Mouse (Mus musculus) adrenal gland, adult (tissue): Measurements from ENCODE around the gene Foxr1.
A peak's percentile ranks its signal among the peaks of the same experiment; 100 is the strongest.

ENCODE experiments used
- DNase-seq, 2 experiments: peaks; one replicate each; pipeline ENCODE4 v3.0.0; 2022 to 2023; ENCODE audit warnings: low spot score in 1 of 2; ENCODE audit not compliant: inconsistent age in 2 of 2

Foxr1 gene

DNA sequence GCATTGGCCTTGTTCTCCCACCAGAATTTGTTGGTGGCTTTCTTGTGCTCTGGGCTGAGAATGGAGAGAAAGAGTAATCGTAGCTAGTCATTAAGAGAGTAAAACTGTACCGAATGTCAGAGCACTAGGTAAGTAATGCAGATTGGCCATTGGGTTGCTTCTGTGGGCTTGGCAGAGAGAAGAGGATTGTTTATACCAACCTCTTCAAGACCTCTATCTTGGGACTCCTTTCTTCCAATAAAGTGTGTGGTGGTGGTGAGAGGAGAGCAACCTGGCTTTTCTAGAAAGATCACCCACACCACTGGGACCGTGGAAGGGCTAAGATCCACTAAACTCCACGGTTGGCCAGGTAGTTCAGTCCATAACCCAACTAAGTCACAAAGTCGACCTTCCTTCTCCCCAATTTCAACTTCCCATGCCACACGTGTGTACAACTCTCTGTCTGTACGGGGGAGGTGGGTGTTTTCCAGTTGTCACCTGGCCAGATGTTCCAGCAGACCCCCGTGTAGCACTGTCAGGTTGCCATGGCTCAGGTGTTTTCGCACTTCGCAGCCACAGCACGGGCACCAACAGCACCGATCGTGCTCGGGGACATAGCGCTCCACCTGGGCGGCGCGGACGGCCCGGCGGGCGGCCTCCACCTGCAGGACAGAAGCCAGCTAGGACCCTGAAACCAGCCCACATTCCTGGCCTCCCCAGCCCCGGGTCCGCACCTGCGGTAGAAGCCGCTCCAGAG is 23.6 kb downstream of the Foxr1 start:
- no peak for DNase-seq

GRCm38 (mm10) chr9:44412781-44413180 is 28.2 kb downstream of the Foxr1 start:
- no peak for DNase-seq

GRCm38 (mm10) chr9:44412306-44412705 is 28.6 kb downstream of the Foxr1 start:
- peak in 1 of 2 experiments; percentile 34 for DNase-seq

GRCm38 (mm10) chr9:44411601-44412130 is 29.3 kb downstream of the Foxr1 start:
- no peak for DNase-seq

DNA sequence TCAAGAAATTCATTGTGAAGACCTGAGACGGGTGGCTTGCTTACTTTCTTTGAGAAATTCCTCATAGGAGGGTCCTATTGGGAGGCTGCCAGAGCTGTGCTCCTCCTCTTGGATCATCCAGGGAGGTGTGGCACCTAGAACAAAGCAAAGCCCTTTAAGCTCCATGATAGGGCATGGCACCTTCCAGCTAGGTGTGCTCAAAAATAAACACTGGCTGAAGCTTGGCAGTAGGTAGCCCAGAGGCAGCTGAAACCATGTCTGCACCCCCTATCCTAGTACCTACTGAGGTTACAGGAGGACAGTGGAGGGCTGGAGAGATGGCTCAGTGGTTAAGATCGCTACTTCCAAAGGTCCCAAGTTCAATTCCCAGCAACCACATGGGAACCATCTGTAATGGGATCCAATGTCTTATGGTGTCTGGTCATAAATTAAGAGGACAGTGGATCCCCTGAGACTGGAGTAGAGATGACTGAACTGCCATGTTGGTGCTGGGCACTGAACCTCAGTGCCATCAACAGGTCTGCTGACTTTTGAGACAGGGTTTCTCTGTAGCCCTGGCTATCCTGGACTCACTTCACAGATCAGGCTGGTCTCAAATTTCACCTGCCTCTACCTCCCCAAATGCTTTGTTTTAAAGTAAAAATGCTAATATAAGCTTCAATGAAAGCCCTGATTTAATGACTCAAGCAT is 30.1 kb downstream of the Foxr1 start:
- peak in 1 of 2 experiments; percentile 32 for DNase-seq

GRCm38 (mm10) chr9:44408693-44409092 is 32.2 kb downstream of the Foxr1 start:
- DNase-seq, result peak in 1 of 2 experiments; percentile 35

- no peak for DNase-seq
Observed at GRCm38 (mm10) chr9:44407752-44408097, 33.2 kb downstream of the Foxr1 start.

DNA sequence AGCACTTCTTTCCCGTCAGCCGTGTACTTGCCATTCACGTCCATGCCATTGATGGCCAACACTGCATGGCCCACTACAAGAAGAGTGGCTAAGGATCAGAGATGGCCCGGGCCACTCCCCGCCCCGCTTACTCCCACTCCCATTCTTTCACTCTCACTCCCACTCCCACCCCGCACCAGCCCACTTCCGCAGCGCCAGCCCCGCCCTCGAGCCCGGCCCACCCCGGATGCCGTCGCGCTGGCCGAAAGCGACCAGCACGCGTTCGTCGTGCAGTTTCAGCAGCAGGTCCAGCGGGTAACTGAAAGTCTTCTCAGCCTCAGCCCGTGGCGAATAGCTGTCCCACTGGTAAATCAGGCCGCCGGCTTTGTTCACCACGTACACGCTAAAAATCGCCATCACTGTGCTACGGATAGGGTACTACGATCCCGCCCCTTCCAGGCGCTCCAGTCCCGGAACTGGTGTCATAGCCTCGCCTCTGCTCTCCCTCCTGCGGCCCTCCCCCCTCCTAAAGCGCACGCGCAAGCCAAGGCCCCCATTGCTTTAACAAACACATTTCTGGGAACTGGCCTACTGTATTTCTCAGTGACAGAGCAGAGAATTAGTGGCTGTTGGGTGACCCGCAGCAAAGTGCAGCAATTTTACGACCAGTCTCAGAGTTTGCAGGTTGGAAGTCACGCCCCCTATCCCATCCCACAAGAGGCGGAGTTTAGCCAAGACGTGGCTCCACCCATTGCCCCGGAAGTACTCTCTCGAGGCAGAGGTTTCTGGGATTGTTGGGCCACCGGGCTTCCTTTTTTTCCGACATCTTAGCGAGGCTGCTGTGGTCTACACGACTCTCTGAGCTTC is 33.8 kb downstream of the Foxr1 start, which contains the start of the genes Rps25 and Trappc4:
Gene Rps25, plus strand, starts transcription at position 234 of the 846 bp plus-strand sequence.
Gene Trappc4, minus strand, starts transcription at position 695 of the 846 bp plus-strand sequence.
- DNase-seq, result peak; percentile 93 to 98

DNA sequence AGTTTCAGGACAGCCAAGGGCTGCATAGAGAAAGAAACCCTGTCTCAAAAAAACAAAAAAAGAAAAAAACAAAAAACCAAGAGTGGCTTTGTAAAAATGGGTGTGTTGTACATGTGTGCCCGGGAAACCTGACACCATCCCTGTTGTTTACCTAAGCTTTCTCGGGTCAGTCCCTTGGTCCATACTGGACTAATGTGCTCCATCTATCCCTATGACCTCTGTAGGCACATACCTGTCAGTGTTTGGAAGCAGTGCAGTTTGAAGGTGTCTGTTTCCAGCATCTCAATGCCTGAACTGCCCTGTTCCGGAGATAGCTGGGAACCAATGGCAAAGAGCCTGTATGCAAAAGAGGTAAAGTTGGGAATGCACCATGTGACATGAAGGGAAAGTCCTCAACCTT is 35.9 kb downstream of the Foxr1 start:
- DNase-seq, result no peak

GRCm38 (mm10) chr9:44401081-44401480 is 39.9 kb downstream of the Foxr1 start:
- DNase-seq, result peak in 1 of 2 experiments; percentile 13

- peak in 1 of 2 experiments; percentile 14 for DNase-seq
Observed at GRCm38 (mm10) chr9:44399795-44400114, 41.2 kb downstream of the Foxr1 start.

DNA sequence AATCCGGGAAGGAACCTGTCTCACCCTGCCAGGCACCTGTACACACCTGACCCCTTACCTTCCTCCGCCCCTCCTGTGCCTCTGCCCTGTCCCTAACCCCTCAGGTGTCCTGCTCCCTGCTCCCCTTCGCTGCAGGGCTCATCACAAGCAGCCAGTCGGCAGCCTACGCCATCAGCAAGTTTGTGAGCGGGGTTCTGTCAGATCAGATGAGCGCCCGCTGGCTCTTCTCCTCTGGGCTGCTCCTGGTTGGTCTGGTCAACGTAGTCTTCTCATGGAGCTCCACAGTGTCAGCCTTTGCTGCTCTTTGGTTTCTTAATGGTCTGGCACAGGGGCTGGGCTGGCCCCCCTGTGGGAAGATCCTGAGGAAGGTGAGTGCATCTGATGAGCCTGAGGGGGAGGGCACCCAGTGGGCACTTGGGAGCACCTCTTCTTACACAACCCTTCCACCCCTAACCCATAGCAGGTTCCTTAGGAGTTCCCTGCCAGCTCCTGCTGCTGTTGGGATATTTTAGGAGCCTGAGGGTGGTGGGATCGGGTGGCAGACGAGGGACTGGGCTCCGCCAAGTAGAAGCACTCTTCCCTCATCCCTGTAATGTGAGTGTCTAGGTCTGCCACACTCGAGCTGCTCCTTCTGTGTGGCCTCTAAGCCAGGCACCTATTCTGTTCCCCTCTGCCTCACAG is 41.7 kb downstream of the Foxr1 start:
- no peak for DNase-seq

GRCm38 (mm10) chr9:44398551-44398950 is 42.4 kb downstream of the Foxr1 start:
- no peak for DNase-seq

GRCm38 (mm10) chr9:44398087-44398486 is 42.8 kb downstream of the Foxr1 start:
- DNase-seq, result no peak

GRCm38 (mm10) chr9:44396684-44397411 is 44.1 kb downstream of the Foxr1 start, which contains the start of gene Slc37a4:
TSS of gene Slc37a4 (plus strand) at chr9:44396852.
- peak; percentile 99 for DNase-seq

DNA sequence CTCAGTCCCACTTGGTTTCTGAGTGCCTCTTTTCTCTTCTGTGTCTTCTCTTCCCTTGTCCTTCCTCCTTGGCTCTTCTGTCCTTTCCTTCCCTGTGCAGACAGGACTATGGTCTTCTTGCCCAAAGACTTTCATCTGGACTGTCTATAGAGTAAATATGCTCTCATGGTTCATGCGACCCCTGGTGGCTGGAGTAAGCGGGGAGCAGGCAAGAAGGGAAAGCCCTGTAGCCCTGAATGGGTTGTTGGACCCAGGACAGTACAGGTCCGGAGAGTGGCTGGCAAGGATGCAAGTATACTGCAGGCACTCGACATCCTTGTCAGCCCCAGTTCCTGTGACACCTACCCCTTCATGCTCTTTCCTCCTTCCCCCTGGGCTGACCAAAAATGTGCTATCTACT is 49.5 kb downstream of the Foxr1 start:
- DNase-seq, result peak; percentile 68 to 90

DNA sequence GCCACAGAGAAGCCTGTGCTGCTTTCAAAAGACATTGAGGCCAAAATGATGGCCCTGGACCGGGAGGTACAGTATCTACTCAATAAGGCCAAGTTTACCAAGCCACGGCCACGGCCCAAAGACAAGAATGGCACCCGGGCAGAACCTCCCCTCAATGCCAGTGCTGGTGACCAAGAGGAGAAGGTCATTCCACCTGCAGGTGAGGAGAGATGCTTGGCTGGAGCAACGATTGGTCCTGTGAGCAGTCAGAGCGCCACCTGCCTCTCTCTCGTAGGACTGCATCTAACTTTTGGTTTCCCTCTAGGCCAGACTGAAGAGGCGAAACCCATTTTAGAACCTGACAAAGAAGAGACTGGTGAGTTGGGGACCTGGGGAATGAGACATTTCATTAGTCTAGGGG is 51.7 kb downstream of the Foxr1 start:
- DNase-seq, result peak; percentile 38 to 75

GRCm38 (mm10) chr9:44387221-44387620 is 53.7 kb downstream of the Foxr1 start:
- no peak for DNase-seq

DNA sequence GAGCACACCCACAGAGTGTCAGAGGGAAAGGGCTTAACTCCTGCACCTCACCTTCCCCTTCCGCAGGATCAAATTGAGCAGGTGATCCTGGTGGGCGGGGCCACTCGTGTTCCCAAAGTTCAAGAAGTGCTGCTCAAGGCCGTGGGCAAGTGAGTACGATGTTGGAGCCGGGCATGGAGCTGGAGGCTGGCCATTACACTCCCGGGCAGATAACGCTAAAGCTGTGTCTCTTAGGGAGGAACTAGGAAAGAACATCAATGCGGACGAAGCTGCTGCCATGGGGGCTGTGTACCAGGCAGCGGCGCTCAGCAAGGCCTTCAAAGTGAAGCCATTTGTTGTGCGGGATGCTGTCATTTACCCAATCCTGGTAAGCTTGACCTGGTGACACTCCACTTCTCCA is 56.3 kb downstream of the Foxr1 start:
- peak in 1 of 2 experiments; percentile 46 for DNase-seq
